8 mouse cellular contexts compared by ENCODE assay signal in genomic region chrX:71131464-71131863, GRCm38 (mm10).
DNase-seq lines count a peak whose midpoint lies in the region; ATAC-seq lines count a peak whose summit lies in the region.

No protein-coding gene starts in this region.

- no peaks in the 10 kb centered on the region for H3K4me1 ChIP-seq in liver, embryonic 11.5 days (replicated peaks; ENCODE audit: control insufficient read depth, insufficient read depth, low read length)
- no peaks in the 10 kb centered on the region for H3K4me1 ChIP-seq in forebrain, embryonic 16.5 days (replicated peaks; ENCODE audit: control insufficient read depth, insufficient read depth, low read length)

- H3K4me3 ChIP-seq in liver, embryonic 11.5 days (ENCODE audit: low read depth, low read length) = no peak overlapping the region
- no peak overlapping the region for H3K4me3 ChIP-seq in forebrain, embryonic 16.5 days (replicated peaks; ENCODE audit: low read length)

- H3K4me2 ChIP-seq in liver, embryonic 11.5 days = no peak overlapping the region
- no peak overlapping the region for H3K4me2 ChIP-seq in forebrain, embryonic 16.5 days (ENCODE audit: low read length)

- H3K27ac ChIP-seq in liver, embryonic 11.5 days (ENCODE audit: low read depth, low read length) = no peak overlapping the region
- H3K27ac ChIP-seq in forebrain, embryonic 16.5 days (ENCODE audit: low read length) = no peak overlapping the region

- H3K36me3 ChIP-seq in liver, embryonic 11.5 days (ENCODE audit: control insufficient read depth, insufficient read depth, low read length) = no peaks in the 10 kb centered on the region
- H3K36me3 ChIP-seq in forebrain, embryonic 16.5 days (ENCODE audit: control insufficient read depth, insufficient read depth) = no peaks in the 10 kb centered on the region

- DNase-seq in cerebellum, postnatal 14 days = peak; percentile 38 to 69
- DNase-seq in cerebellum, adult 8-10 months = no peak
- peak; percentile 12 for DNase-seq in liver
- DNase-seq in liver, embryonic 11.5 days (ENCODE audit: low spot score) = no peak
- DNase-seq in brain, adult 2 months (ENCODE audit: low read depth, low spot score) = peak; percentile 54
- peak; percentile 31 for DNase-seq in lung, postnatal 25 days (ENCODE audit: low spot score)
- DNase-seq in urinary bladder, postnatal 25 days (ENCODE audit: low spot score) = no peak

- H3K9me3 ChIP-seq in liver, embryonic 11.5 days (ENCODE audit: control insufficient read depth, low read length) = no peaks in the 10 kb centered on the region
- no peaks in the 10 kb centered on the region for H3K9me3 ChIP-seq in forebrain, embryonic 16.5 days (ENCODE audit: control insufficient read depth, low read length)

- no peaks in the 10 kb centered on the region; the same call in 1 of the 2 replicates for H3K27me3 ChIP-seq in liver, embryonic 11.5 days (replicated peaks; ENCODE audit: control insufficient read depth, insufficient read depth, low read length)
- H3K27me3 ChIP-seq in forebrain, embryonic 16.5 days (replicated peaks; ENCODE audit: control insufficient read depth, insufficient read depth, low read length) = no peaks in the 10 kb centered on the region

- H3K9ac ChIP-seq in liver, embryonic 11.5 days (ENCODE audit: low read depth, low read length) = no peak overlapping the region
- H3K9ac ChIP-seq in forebrain, embryonic 16.5 days (replicated peaks; ENCODE audit: low read depth, low read length) = no peak overlapping the region

- no peak for ATAC-seq in liver, embryonic 11.5 days (replicated peaks; ENCODE audit: low FRiP score)
- no peak for ATAC-seq in forebrain, embryonic 16.5 days

Comparison
In these comparisons a context has a peak if more than half of its experiments do, and no peak if none do; other contexts are left out.
1. DNase-seq: peak in cerebellum, postnatal 14 days (2 of 2), liver (single experiment), brain, adult 2 months (single experiment) and lung, postnatal 25 days (single experiment); none in cerebellum, adult 8-10 months (single experiment), liver, embryonic 11.5 days (single experiment) and urinary bladder, postnatal 25 days (single experiment).